Mouse (Mus musculus) frontal cortex, postnatal 14 days (tissue): ENCODE measurements at regions not wholly inside any gene's neighbourhood (a gene's known extent, or its start where the extent isn't known, plus 50 kb on each side); places are given as distances from the start of the nearest gene placed in this dataset.
"Not testable (repeated sequence)": the region's sequence is repeated elsewhere in the genome, so short reads cannot be mapped to it uniquely, and the experiment has no call there.

ENCODE experiments used
- DNase-seq, 2 experiments: peaks; one replicate each; pipeline ENCODE4 v3.0.0; 2022; ENCODE audit warnings: low spot score in 2 of 2

DNA sequence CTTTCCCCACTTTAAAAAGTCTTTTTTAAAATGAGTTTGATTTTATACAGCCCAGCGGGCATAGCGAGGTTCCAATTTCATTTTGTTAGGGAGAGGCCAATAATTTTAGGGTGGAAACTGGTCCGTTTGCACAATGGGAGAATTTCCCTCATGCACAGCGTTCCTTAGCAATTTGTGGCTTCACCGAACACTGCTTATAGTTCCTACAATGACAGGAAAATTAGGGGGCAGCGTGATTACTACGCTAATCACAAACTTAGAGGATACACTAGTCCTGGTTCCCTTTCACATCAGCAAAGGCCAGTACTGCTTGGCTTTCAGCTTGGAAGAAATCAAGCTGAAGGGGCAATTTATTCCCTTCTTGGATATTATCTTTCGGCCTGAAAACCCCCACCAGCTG lies 745.1 kb upstream of the Gm19410 start:
- DNase-seq, result no peak

GRCm38 (mm10) chr8:35022649-35023048 lies 742.9 kb upstream of the Gm19410 start:
- DNase-seq, result no peak

GRCm38 (mm10) chr8:35047798-35048197 lies 717.8 kb upstream of the Gm19410 start:
- no peak for DNase-seq

DNA sequence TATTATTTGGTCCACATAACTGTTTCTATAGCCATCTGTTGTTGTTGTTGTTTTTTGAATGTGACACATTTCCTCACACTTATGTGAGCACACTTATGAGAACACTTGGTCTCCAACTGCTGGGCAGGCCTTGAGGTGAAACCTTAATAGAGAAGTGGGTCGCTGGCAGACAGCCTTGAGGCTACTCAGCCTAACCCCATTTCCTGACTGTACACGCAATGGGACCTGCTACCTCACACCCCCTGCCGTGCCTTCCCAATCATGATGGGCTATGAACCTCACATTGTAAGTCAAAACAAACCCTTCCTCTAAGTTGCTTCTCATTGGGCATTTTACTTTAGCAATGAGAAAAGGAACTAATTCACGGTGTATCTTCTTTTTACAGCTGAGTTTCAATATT lies 712.1 kb upstream of the Gm19410 start:
- no peak for DNase-seq

DNA sequence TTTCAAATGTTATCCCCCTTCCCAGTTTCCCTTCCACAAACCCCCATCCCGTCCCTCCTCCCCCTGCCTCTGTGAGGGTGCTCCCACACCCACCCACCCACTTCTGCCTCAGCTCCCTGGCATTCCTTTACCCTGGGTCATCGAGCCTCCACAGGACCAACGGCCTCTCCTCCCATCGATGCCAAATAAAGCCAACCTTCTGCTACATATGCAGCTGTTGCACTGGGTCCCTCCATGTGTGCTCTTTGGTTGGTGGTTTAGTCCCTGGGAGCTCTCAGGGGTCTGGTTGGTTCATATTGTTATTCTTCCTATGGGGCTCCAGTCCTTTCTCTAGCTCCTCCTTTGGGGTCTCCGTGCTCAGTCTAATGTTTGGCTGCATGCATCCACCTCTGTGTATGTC lies 704.5 kb upstream of the Gm19410 start:
- DNase-seq, result no peak

- no peak for DNase-seq
Observed at GRCm38 (mm10) chr8:35068228-35068627, 697.4 kb upstream of the Gm19410 start.

GRCm38 (mm10) chr8:35070246-35070989 lies 695.2 kb upstream of the Gm19410 start:
- no peak for DNase-seq

- DNase-seq, result no peak
Observed at GRCm38 (mm10) chr8:35075971-35076370, 689.6 kb upstream of the Gm19410 start.

DNA sequence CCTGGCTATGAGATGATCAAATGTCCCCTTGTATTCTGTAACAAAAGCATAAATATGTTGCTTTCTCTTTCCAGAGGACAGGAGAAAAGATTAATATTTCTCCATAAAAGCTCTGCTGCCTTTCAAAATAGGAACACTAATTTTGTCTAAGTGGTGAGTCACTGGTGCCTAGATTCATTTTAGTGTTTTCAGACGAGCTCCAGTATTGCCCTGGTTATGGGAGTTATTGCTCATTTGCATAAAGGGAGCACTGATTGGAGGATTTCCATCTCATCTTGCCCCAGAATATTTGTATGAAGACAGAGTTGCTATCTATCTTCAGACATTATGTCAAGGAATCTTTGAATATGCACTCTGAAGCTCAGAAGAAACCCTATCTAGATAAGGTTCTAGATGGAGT lies 682.4 kb upstream of the Gm19410 start:
- DNase-seq, result no peak

- no peak for DNase-seq
Observed at GRCm38 (mm10) chr8:35087070-35087469, 678.5 kb upstream of the Gm19410 start.

DNA sequence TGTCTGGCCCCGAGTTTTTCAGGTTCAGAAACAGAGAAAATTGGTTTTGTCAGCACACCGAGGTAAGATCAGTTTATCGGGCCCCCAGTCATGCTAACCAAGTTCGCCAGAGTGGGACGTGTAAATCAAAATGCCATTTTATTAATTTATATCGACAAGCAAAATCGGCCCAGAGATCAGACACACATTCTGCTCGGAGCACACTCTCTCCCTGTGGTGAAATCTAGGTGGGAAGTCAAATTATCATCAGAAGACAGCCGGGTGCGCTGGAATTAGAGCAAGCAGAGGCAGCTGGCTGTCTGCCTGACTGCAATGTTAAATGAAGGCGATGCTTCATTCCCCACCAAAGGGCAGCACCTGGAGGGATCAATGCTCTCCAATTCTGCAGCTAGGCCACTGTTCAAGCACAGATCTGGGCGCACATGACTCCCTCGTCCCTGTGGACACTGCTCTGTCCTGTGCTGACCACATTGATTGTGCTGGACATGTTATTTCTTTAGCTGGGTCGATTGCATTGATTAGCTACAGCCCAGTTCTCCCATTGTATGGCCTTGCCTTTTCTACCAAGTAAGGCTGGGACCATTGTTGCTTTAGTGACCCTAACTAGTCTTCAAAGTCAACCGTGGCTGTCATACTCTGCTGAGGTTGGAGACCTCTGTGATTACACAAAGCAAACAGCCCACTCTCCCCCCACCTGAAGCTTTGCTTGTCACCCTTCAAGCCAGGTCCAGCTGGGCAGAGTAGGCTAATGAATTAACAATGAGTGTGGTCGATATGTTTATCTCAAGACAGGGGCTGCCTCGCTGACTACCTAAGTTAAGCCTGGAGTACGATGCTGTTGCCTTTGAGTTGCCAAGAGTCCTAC lies 677.0 kb upstream of the Gm19410 start:
- no peak for DNase-seq

GRCm38 (mm10) chr8:35089519-35089918 lies 676.1 kb upstream of the Gm19410 start:
- no peak for DNase-seq

DNA sequence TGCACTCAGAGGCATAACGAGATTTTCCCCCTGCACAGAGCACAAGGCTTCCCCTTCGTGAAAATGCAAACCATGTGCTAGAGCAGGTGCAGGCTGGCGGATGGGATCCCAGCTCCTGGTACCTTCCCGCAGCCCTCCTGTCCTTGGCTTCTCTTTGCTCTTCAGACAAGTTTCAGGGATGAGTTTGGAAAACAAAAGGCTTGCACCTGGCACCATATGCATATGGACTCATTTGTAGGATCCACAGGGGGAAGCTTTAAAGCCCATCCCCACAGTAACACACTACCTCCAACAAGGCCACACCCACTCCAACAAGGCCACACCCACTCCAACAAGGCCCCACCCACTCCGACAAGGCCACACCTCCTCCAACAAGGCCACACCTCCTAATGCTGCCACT lies 663.9 kb upstream of the Gm19410 start:
- DNase-seq, result no peak

GRCm38 (mm10) chr8:35102102-35102501 lies 663.5 kb upstream of the Gm19410 start:
- DNase-seq, result not testable (repeated sequence)

DNA sequence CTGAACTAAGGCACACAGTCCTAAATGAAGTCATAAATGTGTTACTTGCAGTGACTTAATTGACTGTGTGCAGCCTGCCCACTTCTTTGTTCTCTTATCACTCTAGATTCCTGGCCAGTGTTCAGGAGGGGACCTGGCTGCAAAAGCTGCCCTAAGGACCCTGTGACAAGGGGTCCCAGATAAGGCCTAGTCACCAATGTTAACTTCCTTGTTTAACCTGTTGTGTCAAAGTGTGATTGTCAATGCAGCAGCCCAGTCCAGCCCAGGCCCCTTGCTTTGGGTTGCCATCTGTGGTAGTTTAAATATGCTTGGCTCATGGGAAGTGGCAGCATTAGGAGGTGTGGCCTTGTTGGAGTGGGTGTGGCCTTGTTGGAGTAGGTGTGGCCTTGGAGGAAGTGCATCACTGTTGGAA lies 661.1 kb upstream of the Gm19410 start:
- not testable (repeated sequence) for DNase-seq

DNA sequence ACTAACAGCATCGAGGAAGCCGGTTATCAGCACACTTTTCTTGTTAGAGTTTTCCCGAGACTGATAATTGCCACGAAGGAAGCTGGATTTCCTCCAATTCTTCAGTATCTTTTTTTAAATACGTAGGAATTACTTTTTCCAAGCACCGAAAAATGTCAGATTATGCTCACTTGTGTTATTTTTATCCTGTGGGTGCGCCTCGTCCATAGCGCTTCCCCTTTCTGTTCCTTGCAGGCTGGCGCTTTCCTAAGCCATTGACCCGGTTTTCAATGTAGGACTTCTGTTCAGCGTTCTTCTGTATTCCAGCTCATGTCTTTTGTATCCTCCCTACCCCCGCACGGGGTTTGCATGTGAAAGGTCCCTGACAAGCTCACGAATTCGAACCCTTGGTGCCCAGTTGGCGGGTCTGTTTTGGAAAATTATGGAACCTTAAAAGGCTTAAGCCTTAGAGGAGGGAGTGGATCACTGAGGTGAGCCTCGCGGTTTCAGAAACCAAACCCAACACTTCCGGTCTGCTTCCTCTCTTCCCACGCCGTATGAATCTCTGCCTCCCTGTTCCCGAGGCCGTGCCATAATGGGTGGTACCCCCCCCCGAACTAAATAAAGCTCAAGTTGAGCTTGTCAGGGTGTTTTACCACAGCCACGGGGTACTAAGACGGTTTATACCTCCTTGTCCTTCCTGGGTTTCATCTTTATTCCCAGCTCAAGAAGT lies 655.9 kb upstream of the Gm19410 start:
- DNase-seq, result no peak

DNA sequence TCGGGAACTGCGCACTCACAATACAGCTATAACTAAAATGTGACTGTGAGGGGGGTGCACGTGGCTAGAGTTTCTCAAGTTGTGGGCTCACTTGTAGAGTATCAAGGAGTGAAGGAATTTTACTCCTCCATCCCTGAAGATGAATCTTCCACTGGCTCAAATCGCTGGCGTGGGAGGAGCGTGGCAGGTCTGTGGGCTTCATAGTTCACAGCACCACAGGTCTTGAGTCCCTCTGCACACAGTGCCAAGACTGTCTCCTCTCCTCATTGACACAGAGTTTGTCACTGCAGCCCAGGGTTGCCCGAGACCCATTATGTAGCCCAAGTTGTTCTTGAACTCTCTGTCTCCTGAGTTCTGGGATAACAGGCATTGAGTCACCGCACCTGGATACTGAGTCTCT lies 655.3 kb upstream of the Gm19410 start:
- DNase-seq, result no peak

DNA sequence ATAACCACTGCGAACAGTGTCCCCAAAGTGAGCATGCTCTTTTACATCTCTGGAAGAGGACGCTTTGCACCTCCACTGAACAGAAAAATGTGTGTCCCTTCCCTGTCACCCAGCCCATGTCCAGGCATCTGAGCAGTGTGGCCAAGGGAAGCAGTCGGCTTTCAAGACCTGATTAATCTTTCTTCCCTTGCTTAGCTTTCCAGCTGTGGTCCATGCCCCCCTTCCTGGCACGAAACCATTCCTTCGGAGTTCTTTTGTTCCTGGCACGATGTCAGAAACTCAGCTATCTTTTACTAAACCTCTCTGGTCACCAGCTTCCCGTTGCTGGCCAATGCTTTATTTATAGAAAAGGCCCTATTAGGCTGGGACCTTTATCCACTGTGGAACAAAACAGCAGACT lies 654.5 kb upstream of the Gm19410 start:
- DNase-seq, result no peak

DNA sequence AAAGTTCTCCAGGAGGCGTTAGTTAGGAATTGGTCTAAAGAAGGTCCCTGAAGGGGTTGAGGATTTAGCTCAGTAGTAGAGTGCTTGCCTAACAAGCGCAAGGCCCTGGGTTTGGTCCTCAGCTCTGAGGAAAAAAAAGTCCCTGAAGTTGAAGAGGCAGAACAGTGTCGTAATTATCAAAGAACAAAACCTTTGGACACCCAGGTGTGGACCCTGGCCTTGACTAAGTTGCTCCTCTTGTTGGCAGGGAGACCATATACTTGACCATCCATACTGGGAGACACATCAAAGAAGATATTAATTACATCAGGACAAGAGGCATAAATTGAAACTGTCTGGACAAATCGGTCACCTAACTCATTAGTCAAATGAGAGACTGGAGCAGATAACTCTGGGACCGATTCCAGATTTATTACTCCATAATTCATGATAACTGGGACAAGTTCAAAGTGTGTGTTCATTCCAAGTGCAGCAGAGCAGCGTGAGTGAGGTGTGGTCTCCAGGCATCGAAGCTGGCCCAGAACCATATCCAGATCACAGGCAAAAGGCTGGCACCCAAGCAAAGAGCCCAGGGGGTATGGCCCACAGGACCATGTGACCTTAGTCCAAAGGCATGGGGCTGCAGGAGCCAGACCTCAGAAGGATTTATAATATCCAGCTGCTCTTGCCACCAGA lies 652.9 kb upstream of the Gm19410 start:
- DNase-seq, result no peak

DNA sequence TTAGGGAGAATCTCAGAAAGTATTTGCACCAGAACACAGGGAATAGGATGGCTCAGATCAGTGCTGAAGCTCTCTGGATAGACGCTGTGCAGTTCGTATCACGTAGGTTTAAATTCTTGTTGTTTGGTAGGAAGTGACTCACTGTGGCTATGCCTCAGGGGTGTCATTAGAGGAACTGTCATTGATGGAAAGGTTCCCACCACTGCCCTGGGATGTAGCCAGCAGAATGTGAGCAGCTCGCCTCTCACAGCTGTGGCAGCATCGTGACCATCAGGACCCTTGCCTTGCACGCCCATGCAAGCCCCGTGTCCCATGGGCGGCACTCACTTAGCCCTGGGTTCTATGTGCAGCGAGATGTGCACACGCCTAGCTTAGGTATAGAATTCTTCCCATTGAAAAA lies 651.6 kb upstream of the Gm19410 start:
- DNase-seq, result no peak

DNA sequence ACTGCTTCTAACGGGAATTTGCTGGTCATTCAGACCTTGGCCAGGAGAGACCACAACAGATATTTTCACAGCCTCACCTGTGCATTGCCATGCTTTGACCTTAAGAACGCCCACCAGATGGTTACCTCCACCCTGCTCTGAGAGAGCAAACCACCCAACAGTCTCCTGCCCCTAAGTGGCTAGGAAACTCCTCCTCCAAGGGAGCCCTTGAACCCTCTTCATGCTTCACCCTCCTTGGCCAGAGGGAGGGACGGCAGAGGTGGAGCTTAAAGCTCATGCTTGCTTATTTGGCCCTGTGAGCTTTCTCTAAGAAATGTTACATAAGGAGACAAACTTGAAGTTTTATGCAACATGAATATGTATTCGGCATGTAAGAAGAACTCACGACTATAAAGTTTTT lies 645.0 kb upstream of the Gm19410 start:
- no peak for DNase-seq

DNA sequence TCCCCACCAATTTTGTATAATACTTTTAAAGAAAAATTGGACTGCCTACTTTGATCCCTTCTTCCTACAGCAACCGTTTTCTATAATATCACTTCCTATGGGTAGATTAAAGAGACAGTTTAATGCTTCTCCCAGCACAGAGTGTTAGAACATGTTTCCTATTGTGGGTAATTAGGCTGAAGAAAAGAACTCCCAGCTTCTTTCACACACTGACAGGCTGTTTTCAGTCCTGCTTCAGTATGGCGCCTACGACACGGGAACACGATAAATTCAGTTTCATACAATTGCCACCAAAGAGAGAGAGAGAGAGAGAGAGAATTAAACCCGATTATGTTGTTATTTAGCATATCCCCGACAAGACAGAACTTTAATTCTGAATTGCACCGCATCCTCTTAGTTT lies 644.5 kb upstream of the Gm19410 start:
- no peak for DNase-seq
